Mouse (Mus musculus) spleen, adult 2 months (tissue): ENCODE data around the gene Traf7.

Source experiments
- CTCF ChIP-seq: fragments of 200-500 bp; IDR thresholded peaks from 2 replicates; pipeline ENCODE4 v1.5.1; 2011; ENCODE audit warnings: mild to moderate bottlenecking, inconsistent platforms; ENCODE audit not compliant: insufficient read depth, insufficient read length, insufficient replicate concordance; ENCODE audit errors: extremely low read depth
- POLR2A ChIP-seq: fragments of 200-500 bp; IDR thresholded peaks from 2 replicates; pipeline ENCODE4 v1.6.1; 2011; ENCODE audit warnings: low read depth, low read length, inconsistent platforms

DNA sequence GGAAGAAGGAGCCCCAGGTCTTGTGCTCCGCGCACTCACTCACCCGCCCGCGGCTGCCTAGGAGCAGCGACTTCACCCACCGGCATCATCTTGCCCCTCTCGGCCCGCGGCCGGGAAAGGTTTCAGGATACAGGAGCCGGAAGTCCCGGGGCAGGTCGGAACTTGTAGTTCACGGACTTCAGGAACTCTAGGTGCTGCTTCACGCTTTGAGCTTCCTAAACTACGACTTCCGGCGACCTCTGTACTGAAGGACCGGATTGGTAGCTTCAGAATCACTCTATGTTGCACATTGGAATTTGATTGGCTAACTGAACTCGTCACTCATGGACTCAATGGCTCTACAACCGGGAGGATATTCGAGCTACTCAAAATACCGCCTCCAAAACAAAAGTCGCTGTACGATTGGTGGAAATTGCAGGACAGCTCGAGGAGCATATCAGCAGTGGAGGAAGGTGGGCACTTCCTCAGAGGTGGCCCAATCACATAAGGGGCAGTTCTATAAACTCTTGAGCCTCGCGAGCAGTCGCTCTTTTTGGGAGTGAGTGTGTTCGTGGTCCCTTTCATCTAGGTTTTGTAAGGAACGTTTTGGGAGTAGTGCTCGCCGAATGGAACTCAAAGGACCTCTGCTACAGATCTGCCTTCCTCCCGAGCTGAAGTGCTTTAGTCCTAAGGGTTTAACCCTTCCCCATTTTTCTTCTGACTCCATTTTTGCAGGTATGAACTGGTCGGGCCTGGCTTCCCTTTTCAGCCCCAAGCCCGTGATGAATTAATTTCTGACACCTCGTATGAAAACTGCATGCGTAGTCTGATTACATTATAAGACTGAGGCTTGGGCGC, at the start of gene Traf7:
- TF ChIP-seq POLR2A (peak; percentile 93), CTCF (no peak)
